Mouse (Mus musculus) fat pad, adult 2 months (tissue): ENCODE measurements around the gene Shisa7.
"Not testable (repeated sequence)": the region's sequence is repeated elsewhere in the genome, so short reads cannot be mapped to it uniquely, and the experiment has no call there.

Experiments used
- DNase-seq: peaks from one replicate; pipeline ENCODE4 v3.0.0-alpha.2; 2011; ENCODE audit warnings: low read depth, low spot score; ENCODE audit errors: extremely low read depth

Gene Shisa7

DNA sequence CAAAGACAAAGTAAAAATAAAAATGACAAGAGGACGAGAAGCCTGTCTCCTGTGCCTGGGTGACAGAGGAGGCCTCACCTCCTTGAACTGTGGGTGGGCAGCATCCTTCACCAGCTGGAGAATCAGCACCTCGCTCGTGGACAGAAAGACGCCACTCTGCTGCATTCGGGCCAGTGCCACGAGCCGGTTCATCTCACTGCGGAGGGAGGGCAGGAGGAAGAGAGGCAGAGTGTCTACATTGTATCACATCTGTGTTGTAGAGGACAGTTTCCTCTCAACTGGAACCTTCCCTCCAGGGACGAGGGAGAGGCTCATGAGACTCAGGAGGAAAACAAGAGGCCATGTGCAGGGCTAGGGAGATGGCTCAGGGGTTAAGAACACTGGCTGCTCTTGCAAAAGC, 4.9 kb upstream of the Shisa7 start:
- no peak for DNase-seq

DNA sequence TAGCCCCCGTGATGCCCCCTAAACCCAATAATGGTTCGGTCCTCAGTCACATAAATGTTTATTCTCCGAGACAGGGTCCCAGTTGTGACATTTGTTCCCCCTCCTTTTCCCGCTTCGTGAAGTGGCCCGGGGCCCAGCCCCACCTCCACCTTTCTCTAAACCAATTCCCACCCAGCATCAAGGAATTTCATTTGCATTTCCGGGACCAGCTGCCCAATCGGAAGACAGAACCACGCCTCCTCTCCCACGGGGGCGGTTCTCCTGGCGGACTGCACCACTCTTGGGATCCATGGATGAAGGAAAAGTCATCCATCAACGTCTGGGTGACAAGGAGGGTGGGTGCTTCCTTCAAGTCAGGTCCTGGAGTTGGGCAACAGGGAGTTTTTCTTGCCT, 417 bp upstream of the Shisa7 start:
- DNase-seq: no peak

DNA sequence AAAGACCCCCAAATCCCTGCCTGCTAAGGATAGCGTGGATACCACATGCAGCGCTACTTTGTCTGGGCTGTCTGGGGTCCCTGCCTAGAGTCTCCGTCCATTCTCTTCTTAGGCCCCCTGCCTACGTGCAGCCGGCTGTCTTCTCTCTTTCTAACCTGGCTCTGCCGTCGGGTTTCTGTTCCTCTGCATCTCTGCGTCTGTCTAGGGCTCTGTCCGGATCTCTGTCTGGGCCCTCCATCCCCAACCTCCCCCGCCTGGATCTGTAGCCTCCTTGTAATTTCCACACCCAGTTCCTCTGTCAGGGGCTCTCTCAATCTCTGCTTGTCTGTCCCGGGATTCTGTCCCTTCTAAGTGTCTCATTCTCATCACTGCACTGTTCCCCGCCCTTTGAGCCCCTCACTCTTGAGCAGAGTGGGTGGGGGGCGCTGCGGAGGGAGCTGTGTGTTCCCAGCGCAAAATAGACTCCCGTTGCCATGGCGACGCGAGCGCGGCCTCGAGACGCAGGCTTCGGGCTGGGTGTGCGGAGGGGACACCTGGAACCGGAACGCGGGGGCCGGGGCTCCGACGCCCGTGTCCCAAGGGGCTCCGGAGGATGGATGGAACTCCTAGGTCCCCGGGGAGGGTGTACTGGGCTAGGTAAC, 772 bp downstream of the Shisa7 start:
- DNase-seq: no peak

DNA sequence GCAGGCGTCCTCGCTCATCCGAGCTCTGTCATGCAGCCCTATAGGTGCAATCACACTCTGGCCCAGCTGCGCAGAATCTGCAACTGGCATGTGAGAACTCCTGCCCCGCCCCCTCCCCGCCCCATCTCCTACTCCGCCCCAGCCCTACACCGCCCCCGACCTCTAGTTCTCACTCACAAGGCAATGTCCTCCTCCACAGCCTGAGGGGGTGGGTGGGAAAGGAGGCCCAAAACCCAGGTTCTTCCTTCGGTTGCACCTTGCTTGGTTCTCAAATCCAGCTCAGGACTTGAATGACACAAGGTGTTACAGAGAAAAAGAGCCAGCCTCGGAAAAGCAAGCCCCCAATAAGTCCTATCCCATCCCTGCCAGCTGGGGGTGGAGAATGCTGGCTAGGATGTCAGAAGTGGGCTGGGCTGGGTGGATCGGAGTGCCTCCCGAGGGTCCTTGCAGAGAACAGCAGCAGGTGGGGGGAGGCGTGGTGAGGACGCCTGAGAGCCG, 1.8 kb downstream of the Shisa7 start:
- no peak for DNase-seq

DNA sequence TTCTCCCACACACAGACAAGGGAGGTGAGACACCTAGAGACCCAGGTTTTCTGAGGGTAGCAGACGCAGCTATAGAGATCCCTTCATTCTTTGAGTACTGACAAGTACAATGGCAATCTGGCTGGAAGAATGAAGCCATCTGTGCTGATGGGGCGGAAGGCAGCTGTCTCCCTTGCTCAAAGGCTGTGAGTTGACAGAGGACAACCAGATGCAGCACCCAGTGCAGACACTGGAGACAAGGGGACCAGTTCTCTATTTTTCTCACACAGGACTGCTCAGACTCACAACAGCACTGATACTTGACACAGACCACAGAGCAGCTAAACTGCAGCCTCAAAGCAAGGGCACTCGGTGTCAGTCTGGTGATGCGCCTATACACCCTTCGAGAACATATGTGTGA, 2.4 kb downstream of the Shisa7 start:
- no peak for DNase-seq

DNA sequence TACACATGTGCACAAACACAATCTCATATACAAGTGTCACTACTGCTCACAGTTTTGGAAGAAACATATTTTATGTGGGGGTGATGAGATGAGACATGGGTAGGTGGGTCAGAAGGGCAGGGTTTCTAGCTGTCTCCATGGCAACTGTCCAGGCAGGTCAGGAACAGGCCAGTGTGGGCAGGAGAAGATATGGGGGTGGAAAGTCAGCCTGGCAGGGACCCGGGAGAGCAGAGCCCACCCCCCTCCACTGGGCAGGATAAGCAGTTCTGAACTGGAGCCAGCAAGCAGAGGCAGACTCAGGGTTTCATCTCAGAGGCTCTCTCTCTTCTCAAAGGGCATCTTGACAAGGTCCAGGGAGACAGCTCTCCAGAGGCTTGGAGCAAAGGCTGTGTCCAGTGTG, 6.9 kb downstream of the Shisa7 start:
- no peak for DNase-seq

DNA sequence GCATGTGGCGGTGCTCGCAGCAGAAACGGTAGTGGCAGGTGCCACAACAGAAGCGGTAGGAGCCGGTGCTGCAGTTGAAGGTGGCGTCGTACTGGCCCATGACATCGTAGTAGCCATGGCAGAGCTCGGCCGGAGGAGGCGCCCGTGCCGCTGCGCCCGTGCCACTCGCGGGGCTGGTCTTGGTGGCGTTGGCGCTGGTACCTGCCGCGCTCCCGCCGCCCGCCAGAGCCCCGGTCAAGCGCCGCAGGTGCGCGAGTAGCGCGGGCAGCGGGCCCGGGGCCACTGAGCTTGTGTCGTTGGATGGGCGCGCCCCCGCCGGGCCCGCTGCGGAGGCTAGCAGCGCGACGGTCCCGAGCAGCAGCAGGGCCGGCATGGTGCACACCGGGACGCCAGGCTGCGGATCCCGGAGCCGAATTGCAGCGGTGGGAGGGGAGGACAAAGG, 8.1 kb downstream of the Shisa7 start:
- no peak for DNase-seq

DNA sequence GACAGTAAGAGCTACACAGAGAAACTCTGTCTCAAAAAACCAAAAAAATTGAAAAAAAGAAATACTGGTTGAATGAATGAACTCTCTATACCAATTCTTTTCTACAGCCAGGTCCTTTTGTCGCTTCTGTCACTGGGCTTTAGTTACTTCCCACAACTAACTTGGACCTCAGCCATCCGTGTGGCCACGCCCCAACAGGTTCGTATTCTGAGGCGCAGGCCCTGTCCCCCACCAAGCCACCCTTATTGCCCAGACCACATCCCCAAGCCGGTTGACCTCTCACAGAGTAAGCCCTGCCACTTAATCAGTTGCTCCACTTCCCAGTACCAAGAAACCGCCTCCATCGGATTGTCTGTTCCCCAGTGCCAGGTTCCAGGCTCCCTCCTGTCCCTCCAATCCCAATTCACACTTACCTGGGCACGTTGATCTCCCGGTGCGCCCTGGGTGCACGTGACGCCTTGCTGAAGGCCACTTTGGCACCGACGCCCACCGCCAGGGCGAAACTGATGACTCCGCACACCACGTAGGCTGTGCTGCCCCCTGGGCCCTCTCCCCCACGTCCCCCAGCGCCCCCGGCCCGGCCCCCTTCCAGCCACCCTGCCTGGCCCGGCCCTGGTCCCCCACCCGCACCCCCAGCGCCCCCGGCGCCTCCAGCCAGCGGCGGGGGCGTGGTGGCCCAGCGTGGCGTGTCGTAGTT, 8.7 kb downstream of the Shisa7 start:
- DNase-seq: no peak

DNA sequence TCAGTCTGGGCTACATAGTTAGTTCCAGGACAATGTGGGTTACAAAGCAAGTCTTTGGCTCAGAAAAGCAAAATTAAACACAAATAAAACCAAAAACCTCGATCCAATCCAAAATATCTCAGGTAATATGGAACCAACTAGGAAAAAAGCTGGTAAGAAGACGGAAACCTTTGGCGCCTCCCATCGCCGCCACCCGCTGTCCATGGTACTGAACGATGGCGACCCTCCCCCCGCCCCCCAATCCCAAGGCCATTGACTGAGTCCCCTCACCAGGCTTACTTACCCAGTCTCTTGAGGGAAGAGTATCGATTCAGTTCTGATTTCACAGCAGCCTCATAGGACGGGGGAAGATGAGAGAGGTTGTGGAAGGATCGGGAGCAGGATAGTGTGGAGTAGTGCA, 14.0 kb downstream of the Shisa7 start:
- DNase-seq: no peak

DNA sequence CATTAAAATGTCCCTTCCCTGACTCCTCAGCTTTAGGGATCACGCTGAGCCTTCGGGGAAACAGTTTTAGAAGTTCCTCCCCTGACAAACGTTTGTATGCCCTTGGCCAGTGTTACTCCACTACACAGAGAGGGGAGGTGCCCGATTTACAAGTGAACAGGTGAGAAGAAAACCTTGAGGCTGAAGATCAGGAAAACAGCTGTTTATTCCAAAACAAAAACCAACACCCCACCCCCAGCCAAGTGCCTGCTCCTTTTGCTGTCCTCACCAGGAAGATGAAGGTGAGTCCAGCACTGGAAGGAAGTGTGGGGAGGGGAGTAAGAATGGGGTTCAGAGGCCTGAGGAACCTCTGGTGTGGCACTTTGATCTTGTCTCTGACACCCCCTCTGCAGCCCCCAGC, 19.1 kb downstream of the Shisa7 start:
- no peak for DNase-seq

DNA sequence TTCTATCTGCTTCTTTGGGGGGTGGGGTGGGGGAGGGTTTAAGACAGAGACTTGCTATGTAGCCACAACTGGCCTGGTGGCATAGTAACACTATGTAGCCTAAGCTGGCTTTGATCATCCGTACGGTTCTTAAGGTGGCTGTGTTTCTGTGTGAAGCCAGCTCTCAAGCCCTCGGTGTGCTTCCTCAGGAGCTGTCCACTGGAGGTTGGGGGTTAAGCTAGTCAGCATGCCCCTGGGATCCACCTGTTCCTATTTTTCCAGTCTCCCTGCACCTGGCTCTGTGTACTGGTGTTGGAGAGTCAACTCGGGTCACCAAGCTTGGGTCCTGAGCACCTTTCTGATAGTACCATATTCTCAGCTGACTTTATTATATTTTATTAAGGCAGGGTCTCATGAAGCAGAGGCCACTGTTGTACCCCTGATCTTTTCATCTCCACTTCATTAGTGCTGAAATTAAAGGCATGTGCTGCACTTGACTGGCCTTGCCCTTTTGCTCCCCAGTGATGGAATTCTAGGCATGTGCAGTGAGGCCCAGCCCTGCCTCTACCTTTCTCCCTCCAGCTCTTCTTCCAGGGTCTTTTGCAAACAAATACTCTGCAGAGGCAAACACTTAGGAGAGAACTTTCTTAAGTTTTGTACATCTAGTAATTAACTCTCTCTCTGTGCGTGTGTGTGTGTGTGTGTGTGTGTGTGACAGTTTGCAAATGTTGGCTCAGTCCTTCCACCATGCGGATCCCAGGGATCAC, 22.2 kb downstream of the Shisa7 start:
- DNase-seq: no peak

DNA sequence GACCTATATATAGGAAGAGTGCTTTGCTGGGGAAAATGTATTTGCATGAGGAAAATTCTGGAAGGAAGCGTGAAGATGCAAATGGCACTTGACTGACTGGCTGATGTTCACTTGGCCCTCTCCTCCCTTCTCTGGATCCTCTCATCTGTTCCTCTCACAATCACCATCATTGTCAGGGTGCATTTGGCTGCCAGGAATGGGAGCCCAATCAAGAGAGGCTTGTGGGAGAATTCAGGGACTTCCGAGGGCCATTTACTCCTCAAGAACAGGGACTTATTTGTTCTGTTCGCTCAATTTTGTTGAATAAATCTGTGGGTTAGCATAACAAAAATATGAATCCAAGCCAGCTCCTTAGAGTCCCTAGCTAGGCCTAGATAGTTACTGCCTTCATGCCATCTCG, 22.8 kb downstream of the Shisa7 start:
- DNase-seq: no peak

DNA sequence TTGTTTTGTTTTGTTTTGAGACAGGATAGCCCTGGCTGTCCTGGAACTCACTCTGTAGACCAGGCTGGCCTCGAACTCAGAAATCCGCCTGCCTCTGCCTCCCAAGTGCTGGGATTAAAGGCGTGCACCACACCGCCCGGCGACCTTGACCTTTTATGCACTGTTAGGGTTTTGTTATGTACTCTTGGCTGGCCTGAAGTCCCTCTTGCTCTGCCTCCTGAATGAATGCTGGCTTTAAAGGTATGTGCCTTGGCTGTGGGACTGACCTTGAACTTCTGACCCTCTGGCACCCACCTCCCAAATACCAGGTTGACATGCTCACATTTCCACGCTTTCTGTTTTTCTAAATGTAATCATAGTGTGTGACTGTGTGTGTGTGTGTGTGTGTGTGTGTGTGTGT, 23.6 kb downstream of the Shisa7 start:
- not testable (repeated sequence) for DNase-seq

DNA sequence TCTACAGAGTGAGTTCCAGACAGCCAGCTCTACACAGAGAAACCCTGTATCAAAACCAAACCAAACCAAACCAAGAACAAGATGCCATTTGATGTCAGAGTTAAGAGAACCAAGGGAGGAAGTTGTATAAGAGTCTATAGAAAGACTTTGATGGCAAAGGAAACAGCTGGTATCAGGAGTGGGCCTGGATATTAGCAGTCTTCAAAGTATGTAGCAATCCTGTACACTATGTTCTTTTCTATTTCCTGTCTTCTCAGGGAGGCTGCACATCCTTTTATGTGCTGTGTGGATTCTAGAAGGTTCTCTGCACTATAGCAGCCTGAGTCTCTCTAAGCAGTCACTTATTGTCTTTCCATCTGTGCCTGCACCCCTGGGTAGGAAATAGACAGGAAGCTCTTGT, 27.9 kb downstream of the Shisa7 start:
- DNase-seq: no peak

DNA sequence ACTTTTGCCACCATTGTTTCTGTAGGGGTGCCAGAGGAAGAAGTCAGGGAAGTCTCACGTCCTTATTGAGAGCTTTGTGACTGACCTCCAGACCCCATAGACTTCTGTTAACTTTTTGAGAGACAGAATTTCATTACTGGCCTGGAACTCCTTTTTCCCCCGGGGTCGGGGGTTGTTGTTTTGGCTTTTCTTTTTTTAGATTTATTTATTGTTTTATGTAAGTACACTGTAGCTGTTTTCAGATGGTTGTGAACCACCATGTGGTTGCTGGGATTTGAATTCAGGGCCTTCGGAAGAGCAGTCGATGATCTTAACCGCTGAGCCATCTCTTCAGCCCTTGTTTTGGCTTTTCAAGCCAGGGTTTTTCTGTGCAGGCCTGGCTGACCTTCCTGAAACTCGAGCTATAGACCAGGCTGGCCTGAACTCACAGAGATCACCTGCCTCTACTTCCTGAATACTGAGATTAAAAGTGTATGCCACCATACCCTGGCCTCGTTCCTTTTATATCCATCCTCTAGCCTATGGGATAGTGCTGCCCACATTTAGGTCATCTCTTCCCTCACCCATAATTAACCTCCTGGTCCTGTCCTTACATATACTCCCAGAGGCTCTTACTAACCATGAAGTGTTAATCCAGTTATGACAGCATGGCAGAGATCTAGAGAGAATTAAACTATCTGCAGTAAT, 31.2 kb downstream of the Shisa7 start:
- no peak for DNase-seq

DNA sequence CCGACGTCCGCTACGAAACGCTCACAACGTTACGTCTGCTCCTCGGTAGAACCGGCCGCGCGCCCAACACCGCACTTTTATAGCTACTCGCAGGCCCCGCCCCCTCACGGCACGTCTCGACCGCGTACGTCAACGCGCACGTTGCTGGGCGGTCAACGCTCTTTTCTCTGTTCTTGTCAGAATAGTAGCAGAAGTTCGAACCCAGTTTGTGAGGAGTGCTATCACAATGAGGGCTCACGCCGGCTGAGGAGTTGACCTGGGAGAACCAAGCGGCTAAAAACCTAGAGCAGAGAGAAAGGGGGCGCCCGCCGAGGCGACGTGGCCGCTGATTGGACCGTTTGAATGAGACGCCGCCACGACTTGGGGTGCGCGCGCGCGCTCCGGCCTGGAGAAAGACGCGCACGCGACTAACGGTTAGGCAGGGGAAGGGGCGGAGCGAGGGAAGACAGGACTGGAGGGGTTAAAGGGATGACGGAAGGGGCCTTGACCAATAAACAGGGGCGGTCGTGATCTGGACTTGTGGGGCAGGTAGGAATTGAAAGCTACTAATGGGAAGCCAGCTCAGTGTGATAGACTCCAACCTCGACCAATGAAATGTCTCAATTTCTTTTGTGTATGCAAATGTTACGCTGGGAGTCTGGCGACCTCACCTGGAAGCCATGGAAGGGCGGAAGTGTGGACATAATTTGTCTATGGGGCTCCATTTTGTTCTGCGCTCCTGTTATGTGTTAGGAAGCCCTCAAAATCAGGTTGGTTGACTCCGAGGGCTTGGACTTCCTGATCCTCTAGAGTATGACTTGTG, 32.0 kb downstream of the Shisa7 start, which contains the start of gene Ube2s:
Gene Ube2s (minus strand): TSS at position 288 of the 802 bp plus-strand sequence.
- DNase-seq: peak; percentile 99

DNA sequence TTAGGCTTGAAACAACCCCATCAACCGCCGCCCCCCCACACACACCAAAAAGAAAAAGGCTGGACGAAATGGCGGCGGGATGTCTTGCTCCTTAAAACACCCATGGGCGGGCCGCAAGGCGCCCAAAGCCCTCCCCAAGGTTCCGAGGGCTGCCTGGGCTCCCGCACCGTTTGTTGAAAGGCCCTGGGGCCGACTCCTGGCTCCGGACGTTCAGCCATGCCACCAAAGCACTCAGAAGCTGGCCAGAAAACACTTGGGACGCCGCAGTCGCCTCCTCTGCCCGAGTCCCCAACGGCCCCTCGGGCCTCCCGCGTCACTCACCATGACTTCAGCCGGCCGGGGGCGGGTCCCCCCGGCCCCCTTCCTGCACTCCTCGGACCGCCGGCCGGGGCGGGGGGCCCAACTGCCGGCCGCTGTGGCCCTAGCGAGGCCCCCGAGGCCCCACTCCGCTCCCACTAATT, 32.6 kb downstream of the Shisa7 start:
- no peak for DNase-seq

DNA sequence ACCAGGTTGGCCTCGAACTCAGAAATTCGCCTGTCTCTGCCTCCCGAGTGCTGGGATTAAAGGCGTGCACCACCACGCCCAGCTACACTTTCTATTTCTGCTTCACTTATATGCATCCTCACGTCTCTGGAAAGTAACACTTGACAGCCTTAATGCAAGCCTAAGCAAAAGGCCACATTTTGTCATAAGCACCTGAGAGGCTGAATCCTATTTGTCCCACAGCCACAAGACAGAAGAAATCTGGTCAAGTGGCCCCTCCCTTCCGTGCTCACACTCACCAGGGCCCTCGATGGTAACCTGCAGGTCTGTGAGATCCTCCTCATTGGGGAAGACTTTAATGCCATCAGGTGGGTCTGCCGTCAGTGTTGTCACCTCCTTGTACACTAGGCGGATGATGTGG, 33.4 kb downstream of the Shisa7 start:
- DNase-seq: not testable (repeated sequence)

DNA sequence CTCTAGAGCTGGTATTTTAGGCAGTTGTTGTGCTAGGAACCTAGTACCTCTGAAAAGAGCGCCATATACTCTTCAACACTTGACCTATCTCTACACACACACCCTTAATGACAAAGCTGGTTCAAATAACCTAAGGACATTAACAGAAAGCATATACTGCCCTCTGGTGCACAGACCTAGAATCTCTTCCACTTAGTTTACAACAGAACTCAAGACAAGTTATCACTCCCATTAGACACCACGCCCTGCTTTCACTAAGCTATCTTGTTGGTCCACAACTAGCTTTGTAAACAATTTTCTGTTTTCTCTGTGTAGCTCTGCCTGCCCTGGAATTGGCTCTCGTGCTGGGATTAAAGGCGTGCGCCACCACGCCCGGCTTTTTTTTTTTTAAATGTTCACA, 37.8 kb downstream of the Shisa7 start:
- DNase-seq: no peak

DNA sequence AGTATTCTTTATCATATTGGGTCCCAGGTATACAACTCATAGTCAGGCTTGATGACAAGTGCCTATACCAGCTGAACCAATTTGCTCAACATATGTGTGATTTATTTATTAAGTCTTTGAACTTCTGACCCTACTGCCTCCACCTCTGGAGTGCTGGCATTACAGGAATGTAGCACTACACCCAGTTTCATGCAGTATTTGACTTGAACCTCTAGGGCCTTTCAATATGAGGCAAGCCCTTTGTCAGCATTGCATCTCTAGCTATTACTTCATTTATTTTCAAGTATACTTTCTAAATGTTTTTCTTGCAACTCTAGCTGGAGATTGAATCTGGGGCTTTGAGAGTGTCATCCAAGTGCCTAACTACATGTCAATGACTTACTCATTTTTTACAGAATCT, 42.2 kb downstream of the Shisa7 start:
- no peak for DNase-seq
